Mouse (Mus musculus) megakaryocyte-erythroid progenitor cell, adult 5 weeks (primary cell): Measurements from ENCODE around the gene Pik3c2g. TPM values are rescaled to one million over a fixed set of nuclear protein-coding genes. Genes with fewer than 3 reads are reported as not detected.

Experiments used
- polyA plus RNA-seq: library from polyadenylated mRNA; stranded (reverse); fragments of >175 nt; gene quantifications from 2 replicates; pipeline ENCODE4 v1.2.3, GENCODE M21; 2012

Gene Pik3c2g
- polyA plus RNA-seq: not detected in 2 replicates

DNA sequence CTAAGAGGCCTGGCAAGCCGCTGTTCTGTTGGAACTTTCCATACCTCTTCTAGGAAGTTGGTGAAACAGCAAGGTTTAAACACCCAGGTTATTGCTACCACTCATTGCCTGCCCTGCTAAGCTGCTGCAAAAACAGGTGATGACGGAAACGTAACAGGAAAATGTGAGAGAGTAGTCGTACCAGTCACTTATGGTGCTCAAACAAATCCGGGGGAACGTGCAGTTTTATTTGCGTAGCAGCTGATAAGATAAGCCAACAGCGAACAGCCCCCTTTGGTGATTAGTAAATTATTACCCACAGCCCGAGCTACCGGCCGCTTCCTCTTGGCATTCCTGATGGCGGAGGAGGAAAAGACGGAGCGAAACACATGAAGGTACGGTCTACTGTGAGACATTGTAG lies at the start of gene Pik3c2g:
Pik3c2g (plus strand) TSS at position 330 of the 400 bp plus-strand sequence.

Other genes with a start within 250 kb of the Pik3c2g start
- gene Rergl, start 85.2 kb upstream of the Pik3c2g start, polyA plus RNA-seq: not detected in 2 replicates